Mouse (Mus musculus) heart, embryonic 15.5 days (tissue): Measurements from ENCODE around the gene 9130213A22Rik. TPM values are rescaled to one million over a fixed set of nuclear protein-coding genes. Genes with fewer than 3 reads are reported as not detected.

Experiments
- ATAC-seq: fragments of 200-750 bp; cut with Nextera tagmentation; replicated peaks from 2 replicates; pipeline ENCODE4 v1.8.0; 2017; ENCODE audit warnings: low read depth, moderate TSS enrichment; ENCODE audit not compliant: insufficient number of reproducible peaks, insufficient read depth, low FRiP score
- H3K27ac ChIP-seq: fragments of 300-500 bp; sonication (generic); 2 replicates; pipeline ENCODE4 v1.5.1; 2015; ENCODE audit warnings: mild to moderate bottlenecking, inconsistent platforms
- H3K27me3 ChIP-seq: fragments of 300-500 bp; sonication (generic); 2 replicates; pipeline ENCODE4 v1.6.1; 2015; ENCODE audit warnings: inconsistent platforms
- H3K36me3 ChIP-seq: fragments of 300-500 bp; sonication (generic); 2 replicates; pipeline ENCODE4 v1.6.1; 2015; ENCODE audit warnings: mild to moderate bottlenecking, inconsistent platforms
- H3K4me1 ChIP-seq: fragments of 300-500 bp; sonication (generic); replicated peaks from 2 replicates; pipeline ENCODE4 v1.6.1; 2015; ENCODE audit warnings: inconsistent platforms
- H3K4me2 ChIP-seq: fragments of 300-500 bp; sonication (generic); 2 replicates; pipeline ENCODE4 v1.6.1; 2015; ENCODE audit warnings: inconsistent platforms, mild to moderate bottlenecking, moderate library complexity
- H3K4me3 ChIP-seq: fragments of 300-500 bp; sonication (generic); 2 replicates; pipeline ENCODE4 v1.5.1; 2015; ENCODE audit warnings: mild to moderate bottlenecking, inconsistent platforms
- H3K9ac ChIP-seq: fragments of 300-500 bp; sonication (generic); 2 replicates; pipeline ENCODE4 v1.6.1; 2015; ENCODE audit warnings: mild to moderate bottlenecking, inconsistent platforms
- H3K9me3 ChIP-seq: fragments of 300-500 bp; sonication (generic); replicated peaks from 2 replicates; pipeline ENCODE4 v1.6.1; 2016; ENCODE audit warnings: inconsistent platforms
- WGBS: fragments of 180-500 bp; shearing (Covaris S2); methylation state at CpG from one replicate; pipeline ENCODE4 v1.1.7; 2015; ENCODE audit warnings: mixed read lengths; 5-methylcytosine and 5-hydroxymethylcytosine counted together
- polyA plus RNA-seq: library from polyadenylated mRNA; unstranded; fragments of >200 nt; fragmentation: Nextera tagmentation; extraction: Ambion mirVana; gene quantifications from 2 replicates; pipeline ENCODE4 v1.2.1, GENCODE M21; 2015

9130213A22Rik gene
- polyA plus RNA-seq, 1 experiment from 2014 or later = 0.60 TPM

- Histone ChIP-seq H3K9me3 (no peaks in the 10 kb centered on the region), H3K27ac (peak overlapping the region; percentile 94; the same call in 1 of the 2 replicates), H3K4me1 (peaks cover 61% of the 10 kb centered on the region), H3K36me3 (peaks cover 23% of the 10 kb centered on the region), H3K4me3 (0 out of 2 replicates have a peak overlapping the region, but pooled peaks have one; percentile 87), H3K4me2 (peak overlapping the region; percentile 82), H3K9ac (no peak overlapping the region), H3K27me3 (no peaks in the 10 kb centered on the region)
- WGBS = 54% methylated on average over 5 of the region's 6 CpGs
- no peak for ATAC-seq
These were observed 32.0 kb downstream of the 9130213A22Rik start for GRCm38 (mm10) chr11:69090367-69090766.

- no peak for ATAC-seq
- Histone ChIP-seq H3K36me3 (peaks cover 23% of the 10 kb centered on the region), H3K4me3 (peak overlapping the region; percentile 87), H3K27me3 (no peaks in the 10 kb centered on the region), H3K9ac (peak overlapping the region; percentile 94), H3K27ac (peak overlapping the region; percentile 94), H3K4me2 (peak overlapping the region; percentile 82), H3K9me3 (no peaks in the 10 kb centered on the region), H3K4me1 (peaks cover 61% of the 10 kb centered on the region)
- WGBS = 78% methylated on average over 12 of the region's 12 CpGs
These were observed 32.6 kb downstream of the 9130213A22Rik start for GRCm38 (mm10) chr11:69089616-69090290.

GRCm38 (mm10) chr11:69088856-69089615 is 33.4 kb downstream of the 9130213A22Rik start:
- H3K9ac ChIP-seq = peak overlapping the region; percentile 94
- WGBS = 6% methylated on average over 25 of the region's 25 CpGs

GRCm38 (mm10) chr11:69088103-69088855 is 34.1 kb downstream of the 9130213A22Rik start, which contains the start of gene Vamp2:
Gene Vamp2, plus strand, starts transcription at chr11:69088490.
- H3K4me2 ChIP-seq = peak within 1 kb of the TSS; percentile 82
- peaks cover 23% of the 10 kb centered on the region for H3K36me3 ChIP-seq
- peak within 1 kb of the TSS; percentile 87 for H3K4me3 ChIP-seq
- H3K9me3 ChIP-seq = no peaks in the 10 kb centered on the region
- WGBS = 1% methylated on average over 63 of the region's 67 CpGs
- ATAC-seq = peak; percentile 73
- peaks cover 50% of the 10 kb centered on the region for H3K4me1 ChIP-seq
- no peaks in the 10 kb centered on the region for H3K27me3 ChIP-seq
- H3K27ac ChIP-seq = peak within 1 kb of the TSS; percentile 94
- H3K9ac ChIP-seq = peak within 1 kb of the TSS; percentile 94

More at GRCm38 (mm10) chr11:69088856-69089615, 33.4 kb downstream of the 9130213A22Rik start:
- Histone ChIP-seq H3K27ac (peak overlapping the region; percentile 94), H3K4me1 (peaks cover 56% of the 10 kb centered on the region), H3K36me3 (peaks cover 23% of the 10 kb centered on the region), H3K4me2 (peak overlapping the region; percentile 82), H3K27me3 (no peaks in the 10 kb centered on the region), H3K9me3 (no peaks in the 10 kb centered on the region), H3K4me3 (peak overlapping the region; percentile 87)
- no peak for ATAC-seq

GRCm38 (mm10) chr11:69087597-69087996 is 34.8 kb downstream of the 9130213A22Rik start:
- peak overlapping the region; percentile 94 for H3K27ac ChIP-seq
- WGBS = 60% methylated on average over 2 of the region's 2 CpGs

GRCm38 (mm10) chr11:69087082-69087481 is 35.3 kb downstream of the 9130213A22Rik start:
- H3K9me3 ChIP-seq = no peaks in the 10 kb centered on the region
- no peak overlapping the region for H3K4me2 ChIP-seq
- 0 out of 2 replicates have a peak, but pooled peaks have one; percentile 15 for ATAC-seq
- H3K4me1 ChIP-seq = peaks cover 44% of the 10 kb centered on the region
- H3K27ac ChIP-seq = peak overlapping the region; percentile 94
- no peaks in the 10 kb centered on the region for H3K27me3 ChIP-seq
- no peak overlapping the region for H3K9ac ChIP-seq
- 24% methylated on average over 4 of the region's 4 CpGs for WGBS
- H3K36me3 ChIP-seq = peaks cover 16% of the 10 kb centered on the region
- H3K4me3 ChIP-seq = no peak overlapping the region

More at GRCm38 (mm10) chr11:69087597-69087996, 34.8 kb downstream of the 9130213A22Rik start:
- Histone ChIP-seq H3K4me3 (peak overlapping the region; percentile 87), H3K9me3 (no peaks in the 10 kb centered on the region), H3K4me1 (peaks cover 47% of the 10 kb centered on the region), H3K36me3 (peaks cover 20% of the 10 kb centered on the region), H3K27me3 (no peaks in the 10 kb centered on the region), H3K4me2 (peak overlapping the region; percentile 82; the same call in 1 of the 2 replicates), H3K9ac (no peak overlapping the region)
- no peak for ATAC-seq

GRCm38 (mm10) chr11:69086390-69086789 is 36.0 kb downstream of the 9130213A22Rik start:
- no peak overlapping the region for H3K9ac ChIP-seq
- H3K27ac ChIP-seq = peak overlapping the region; percentile 94
- no peak overlapping the region for H3K4me3 ChIP-seq
- no peak overlapping the region for H3K4me2 ChIP-seq
- H3K27me3 ChIP-seq = no peaks in the 10 kb centered on the region
- peaks cover 38% of the 10 kb centered on the region for H3K4me1 ChIP-seq
- no peak for ATAC-seq
- 33% methylated on average over 6 of the region's 6 CpGs for WGBS
- H3K36me3 ChIP-seq = peaks cover 9% of the 10 kb centered on the region
- H3K9me3 ChIP-seq = no peaks in the 10 kb centered on the region

- H3K4me3 ChIP-seq = no peak overlapping the region
- no peaks in the 10 kb centered on the region for H3K9me3 ChIP-seq
- H3K4me1 ChIP-seq = peaks cover 36% of the 10 kb centered on the region
- H3K4me2 ChIP-seq = no peak overlapping the region
- no peak overlapping the region for H3K9ac ChIP-seq
- H3K27me3 ChIP-seq = no peaks in the 10 kb centered on the region
- H3K36me3 ChIP-seq = peaks cover 8% of the 10 kb centered on the region
- ATAC-seq = no peak
- WGBS = 74% methylated on average over 6 of the region's 6 CpGs
- no peak overlapping the region for H3K27ac ChIP-seq
These were observed 36.8 kb downstream of the 9130213A22Rik start for GRCm38 (mm10) chr11:69085608-69086007.

GRCm38 (mm10) chr11:69081613-69082012 is 40.8 kb downstream of the 9130213A22Rik start:
- no peaks in the 10 kb centered on the region for H3K9me3 ChIP-seq
- no peak overlapping the region for H3K27ac ChIP-seq
- H3K36me3 ChIP-seq = no peaks in the 10 kb centered on the region
- WGBS = 86% methylated on average over 7 of the region's 7 CpGs
- no peak for ATAC-seq
- no peak overlapping the region for H3K4me3 ChIP-seq
- no peak overlapping the region for H3K4me2 ChIP-seq
- no peaks in the 10 kb centered on the region for H3K27me3 ChIP-seq
- H3K4me1 ChIP-seq = peaks cover 15% of the 10 kb centered on the region
- no peak overlapping the region for H3K9ac ChIP-seq

- ATAC-seq = no peak
- no peaks in the 10 kb centered on the region for H3K27me3 ChIP-seq
- no peaks in the 10 kb centered on the region for H3K36me3 ChIP-seq
- peaks cover 12% of the 10 kb centered on the region; the same call in 1 of the 2 replicates for H3K4me1 ChIP-seq
- H3K9me3 ChIP-seq = no peaks in the 10 kb centered on the region
- H3K4me2 ChIP-seq = no peak overlapping the region
- H3K27ac ChIP-seq = no peak overlapping the region
- no peak overlapping the region for H3K4me3 ChIP-seq
- no peak overlapping the region for H3K9ac ChIP-seq
- 86% methylated on average over 8 of the region's 8 CpGs for WGBS
These were observed 41.5 kb downstream of the 9130213A22Rik start for GRCm38 (mm10) chr11:69080855-69081222.
